Mouse (Mus musculus): Measurements from ENCODE around the gene Cep250. TPM values are rescaled to one million over a fixed set of nuclear protein-coding genes. Genes with fewer than 3 reads are reported as not detected.

The Cep250 gene
- polyA plus RNA-seq, 1 experiment from 2014 or later = 12.8 TPM

DNA sequence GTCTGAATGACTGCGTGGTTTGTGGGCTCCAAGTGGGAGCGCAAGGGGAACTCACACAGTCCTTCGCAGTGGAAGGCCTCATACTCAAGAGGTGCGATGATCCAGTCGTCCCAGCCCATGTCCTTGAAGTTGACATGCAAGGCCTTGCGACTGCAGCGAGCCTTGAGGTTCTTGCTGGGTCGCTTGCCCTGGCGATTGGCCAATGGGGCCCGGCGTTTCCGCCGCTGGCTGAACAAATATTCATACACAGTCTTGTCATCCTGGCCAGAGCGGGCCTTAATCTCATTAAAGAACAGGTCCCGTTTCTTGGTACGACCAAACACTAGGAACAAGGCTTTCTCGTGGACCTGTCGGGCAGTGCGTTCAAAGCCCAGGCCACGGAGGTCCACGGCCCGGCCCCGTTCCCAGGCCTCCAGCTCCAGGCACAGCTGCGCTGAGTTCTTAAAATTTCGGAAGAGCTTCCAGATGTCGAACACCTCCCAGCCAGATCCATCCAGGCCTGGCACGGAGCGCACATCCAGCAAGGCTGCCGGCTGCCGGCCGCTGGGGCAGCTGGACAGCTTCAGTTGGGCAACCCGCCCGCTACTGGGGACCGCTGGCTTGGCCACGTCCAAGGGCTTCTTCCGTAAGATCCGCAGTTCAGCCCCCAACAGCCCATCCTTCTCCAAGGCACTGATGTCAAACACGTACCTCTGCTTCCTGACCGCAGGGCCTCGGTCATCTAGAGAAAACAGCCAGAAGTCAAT lies 14.4 kb upstream of the Cep250 start:
- Histone ChIP-seq H3K27me3 (ENCODE audit: control insufficient read depth, insufficient read depth, low read length) (no peaks in the 10 kb centered on the region), H3K4me2 (ENCODE audit: low read length) (no peak overlapping the region), H3K9me3 (ENCODE audit: control insufficient read depth, low read length) (no peaks in the 10 kb centered on the region), H3K4me3 (replicated peaks; ENCODE audit: low read depth, low read length) (no peak overlapping the region), H3K4me1 (ENCODE audit: control insufficient read depth, insufficient read depth, low read length) (peaks cover 13% of the 10 kb centered on the region; the same call in 1 of the 2 replicates), H3K36me3 (ENCODE audit: control insufficient read depth, insufficient read depth, low read length) (no peaks in the 10 kb centered on the region), H3K9ac (replicated peaks; ENCODE audit: low read length) (no peak overlapping the region), H3K27ac (replicated peaks; ENCODE audit: low read depth, low read length) (no peak overlapping the region)
- DNase-seq (no peak), ATAC-seq (ENCODE audit: low FRiP score, low TSS enrichment) (no peak)
- WGBS = 91% methylated on average over 40 of the region's 40 CpGs

GRCm38 (mm10) chr2:155943463-155943862 lies 12.8 kb upstream of the Cep250 start:
- Histone ChIP-seq H3K4me1 (ENCODE audit: control insufficient read depth, insufficient read depth, low read length) (peaks cover 13% of the 10 kb centered on the region; the same call in 1 of the 2 replicates), H3K36me3 (ENCODE audit: control insufficient read depth, insufficient read depth, low read length) (no peaks in the 10 kb centered on the region), H3K4me3 (replicated peaks; ENCODE audit: low read depth, low read length) (no peak overlapping the region), H3K9me3 (ENCODE audit: control insufficient read depth, low read length) (no peaks in the 10 kb centered on the region), H3K27me3 (ENCODE audit: control insufficient read depth, insufficient read depth, low read length) (no peaks in the 10 kb centered on the region), H3K9ac (replicated peaks; ENCODE audit: low read length) (no peak overlapping the region), H3K4me2 (ENCODE audit: low read length) (peak overlapping the region; percentile 31; the same call in 1 of the 2 replicates), H3K27ac (replicated peaks; ENCODE audit: low read depth, low read length) (no peak overlapping the region)
- DNase-seq (peak; percentile 62), ATAC-seq (ENCODE audit: low FRiP score, low TSS enrichment) (no peak)
- WGBS = 2% methylated on average over 8 of the region's 8 CpGs

- WGBS = 83% methylated on average over 4 of the region's 4 CpGs
- Histone ChIP-seq H3K9ac (replicated peaks; ENCODE audit: low read length) (no peak overlapping the region), H3K36me3 (ENCODE audit: control insufficient read depth, insufficient read depth, low read length) (no peaks in the 10 kb centered on the region), H3K27ac (replicated peaks; ENCODE audit: low read depth, low read length) (no peak overlapping the region), H3K4me3 (replicated peaks; ENCODE audit: low read depth, low read length) (no peak overlapping the region), H3K27me3 (ENCODE audit: control insufficient read depth, insufficient read depth, low read length) (no peaks in the 10 kb centered on the region), H3K4me2 (ENCODE audit: low read length) (no peak overlapping the region), H3K9me3 (ENCODE audit: control insufficient read depth, low read length) (no peaks in the 10 kb centered on the region), H3K4me1 (ENCODE audit: control insufficient read depth, insufficient read depth, low read length) (peaks cover 13% of the 10 kb centered on the region; the same call in 1 of the 2 replicates)
- DNase-seq (no peak), ATAC-seq (ENCODE audit: low FRiP score, low TSS enrichment) (no peak)
Measured at GRCm38 (mm10) chr2:155944685-155945084, 11.6 kb upstream of the Cep250 start.

DNA sequence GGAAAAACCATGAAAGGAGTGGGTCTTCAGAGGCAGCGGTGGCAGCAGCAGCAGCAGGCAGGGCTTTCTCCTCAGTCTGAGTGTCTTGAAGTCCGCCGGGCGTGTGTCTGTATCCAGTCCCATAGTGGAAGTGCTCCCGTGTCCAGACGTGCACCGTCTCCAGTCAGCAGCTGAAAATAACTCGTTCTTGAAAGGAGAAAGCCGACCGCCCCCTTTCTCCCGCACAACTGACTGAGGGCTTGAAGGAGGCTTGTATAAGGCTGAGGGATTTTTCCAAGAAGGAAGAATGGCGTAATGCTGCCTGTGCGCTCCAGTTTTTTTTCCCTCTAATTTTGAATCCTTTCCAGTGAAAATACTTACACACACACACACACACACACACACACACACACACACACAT lies 11.1 kb upstream of the Cep250 start, which contains the start of gene Gdf5:
Gene Gdf5 (minus strand): TSS at position 244 of the 400 bp plus-strand sequence.
- Histone ChIP-seq H3K4me2 (ENCODE audit: low read length) (no peak within 1 kb of the TSS), H3K36me3 (ENCODE audit: control insufficient read depth, insufficient read depth, low read length) (no peaks in the 10 kb centered on the region), H3K9ac (replicated peaks; ENCODE audit: low read length) (no peak within 1 kb of the TSS; the same call in 1 of the 2 replicates), H3K27ac (replicated peaks; ENCODE audit: low read depth, low read length) (no peak within 1 kb of the TSS), H3K4me1 (ENCODE audit: control insufficient read depth, insufficient read depth, low read length) (peaks cover 13% of the 10 kb centered on the region; the same call in 1 of the 2 replicates), H3K4me3 (replicated peaks; ENCODE audit: low read depth, low read length) (no peak within 1 kb of the TSS), H3K27me3 (ENCODE audit: control insufficient read depth, insufficient read depth, low read length) (no peaks in the 10 kb centered on the region), H3K9me3 (ENCODE audit: control insufficient read depth, low read length) (no peaks in the 10 kb centered on the region)
- 40% methylated on average over 13 of the region's 13 CpGs for WGBS
- DNase-seq (peak; percentile 18), ATAC-seq (ENCODE audit: low FRiP score, low TSS enrichment) (no peak)

DNA sequence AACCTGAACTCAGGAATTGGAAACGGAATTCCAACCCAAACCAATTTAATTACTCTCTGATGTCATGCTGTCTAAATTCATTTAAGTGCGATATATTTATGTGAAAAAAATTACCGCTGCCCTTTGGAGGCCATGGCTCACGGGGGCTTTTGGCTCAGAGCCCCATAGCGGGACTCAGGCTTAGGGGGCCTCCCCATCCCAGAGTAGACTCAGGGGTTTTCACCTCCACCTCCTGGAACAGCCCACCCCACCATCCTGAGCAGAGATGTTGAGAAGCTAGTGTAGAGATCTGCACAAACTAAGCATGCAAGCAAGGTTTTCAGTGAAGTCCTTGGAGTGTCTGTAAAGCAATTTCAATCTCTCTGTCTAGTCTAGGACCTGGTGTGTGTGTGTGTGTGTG lies 10.7 kb upstream of the Cep250 start:
- Histone ChIP-seq H3K9me3 (ENCODE audit: control insufficient read depth, low read length) (no peaks in the 10 kb centered on the region), H3K27me3 (ENCODE audit: control insufficient read depth, insufficient read depth, low read length) (no peaks in the 10 kb centered on the region), H3K4me1 (ENCODE audit: control insufficient read depth, insufficient read depth, low read length) (peaks cover 13% of the 10 kb centered on the region; the same call in 1 of the 2 replicates), H3K36me3 (ENCODE audit: control insufficient read depth, insufficient read depth, low read length) (no peaks in the 10 kb centered on the region), H3K9ac (replicated peaks; ENCODE audit: low read length) (no peak overlapping the region), H3K27ac (replicated peaks; ENCODE audit: low read depth, low read length) (no peak overlapping the region), H3K4me2 (ENCODE audit: low read length) (no peak overlapping the region), H3K4me3 (replicated peaks; ENCODE audit: low read depth, low read length) (no peak overlapping the region)
- DNase-seq (no peak), ATAC-seq (ENCODE audit: low FRiP score, low TSS enrichment) (no peak)
- 51% methylated on average over 5 of the region's 5 CpGs for WGBS

DNA sequence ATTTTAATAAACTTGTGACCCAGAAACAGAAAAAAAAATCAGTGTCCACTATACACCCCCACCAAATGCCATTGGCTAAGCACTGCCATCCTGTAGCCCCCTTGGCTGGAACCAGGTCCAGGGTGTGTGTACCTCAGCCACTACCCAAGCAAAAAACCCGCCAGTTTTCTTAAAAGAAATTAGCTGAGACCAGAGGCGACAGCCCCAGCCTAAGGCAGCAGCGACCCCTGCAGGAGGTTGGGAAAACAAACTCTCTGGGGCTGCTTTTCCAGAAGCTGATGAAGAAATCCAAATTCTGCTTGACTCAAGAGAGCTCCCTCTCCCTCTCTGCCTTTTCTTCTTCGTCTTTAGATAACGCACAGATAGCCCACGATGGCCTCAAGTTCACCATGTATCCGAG lies 10.2 kb upstream of the Cep250 start:
- Histone ChIP-seq H3K27ac (replicated peaks; ENCODE audit: low read depth, low read length) (no peak overlapping the region), H3K4me1 (ENCODE audit: control insufficient read depth, insufficient read depth, low read length) (peaks cover 13% of the 10 kb centered on the region; the same call in 1 of the 2 replicates), H3K4me2 (ENCODE audit: low read length) (no peak overlapping the region), H3K4me3 (replicated peaks; ENCODE audit: low read depth, low read length) (no peak overlapping the region), H3K27me3 (ENCODE audit: control insufficient read depth, insufficient read depth, low read length) (no peaks in the 10 kb centered on the region), H3K9me3 (ENCODE audit: control insufficient read depth, low read length) (no peaks in the 10 kb centered on the region), H3K36me3 (ENCODE audit: control insufficient read depth, insufficient read depth, low read length) (no peaks in the 10 kb centered on the region), H3K9ac (replicated peaks; ENCODE audit: low read length) (no peak overlapping the region)
- DNase-seq (peak; percentile 81), ATAC-seq (ENCODE audit: low FRiP score, low TSS enrichment) (no peak)
- 3% methylated on average over 7 of the region's 7 CpGs for WGBS

DNA sequence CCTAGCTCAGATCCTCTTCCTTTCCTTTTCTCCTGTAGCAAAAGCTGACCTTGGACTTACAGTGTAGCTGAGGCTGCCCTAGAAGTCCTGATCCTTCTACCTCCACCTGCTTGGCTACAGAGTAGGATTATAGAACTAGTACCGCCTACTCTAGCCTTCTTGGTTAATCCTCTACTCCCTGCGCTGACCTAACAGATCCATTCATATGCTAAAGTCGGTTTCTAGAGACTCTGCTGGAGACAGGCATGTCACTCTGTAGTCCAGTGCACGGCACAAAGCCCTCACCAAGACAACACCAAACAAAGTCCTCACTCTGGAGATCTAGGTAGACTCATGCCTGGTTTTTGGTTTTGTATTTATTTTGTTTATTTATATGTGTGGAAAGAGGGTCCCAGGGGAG lies 9.8 kb upstream of the Cep250 start:
- Histone ChIP-seq H3K4me2 (ENCODE audit: low read length) (no peak overlapping the region), H3K27me3 (ENCODE audit: control insufficient read depth, insufficient read depth, low read length) (no peaks in the 10 kb centered on the region), H3K4me3 (replicated peaks; ENCODE audit: low read depth, low read length) (no peak overlapping the region), H3K36me3 (ENCODE audit: control insufficient read depth, insufficient read depth, low read length) (no peaks in the 10 kb centered on the region), H3K27ac (replicated peaks; ENCODE audit: low read depth, low read length) (no peak overlapping the region), H3K9ac (replicated peaks; ENCODE audit: low read length) (no peak overlapping the region), H3K9me3 (ENCODE audit: control insufficient read depth, low read length) (no peaks in the 10 kb centered on the region), H3K4me1 (ENCODE audit: control insufficient read depth, insufficient read depth, low read length) (peaks cover 13% of the 10 kb centered on the region; the same call in 1 of the 2 replicates)
- WGBS = 3% methylated on average over 4 of the region's 4 CpGs
- peak; percentile 11 for DNase-seq
- ATAC-seq (ENCODE audit: low FRiP score, low TSS enrichment) = no peak

GRCm38 (mm10) chr2:155947390-155948002 lies 8.8 kb upstream of the Cep250 start:
- Histone ChIP-seq H3K4me1 (ENCODE audit: control insufficient read depth, insufficient read depth, low read length) (peaks cover 13% of the 10 kb centered on the region; the same call in 1 of the 2 replicates), H3K9me3 (ENCODE audit: control insufficient read depth, low read length) (no peaks in the 10 kb centered on the region), H3K9ac (replicated peaks; ENCODE audit: low read length) (no peak overlapping the region), H3K4me3 (replicated peaks; ENCODE audit: low read depth, low read length) (no peak overlapping the region), H3K27me3 (ENCODE audit: control insufficient read depth, insufficient read depth, low read length) (no peaks in the 10 kb centered on the region), H3K4me2 (ENCODE audit: low read length) (no peak overlapping the region), H3K36me3 (ENCODE audit: control insufficient read depth, insufficient read depth, low read length) (no peaks in the 10 kb centered on the region), H3K27ac (replicated peaks; ENCODE audit: low read depth, low read length) (no peak overlapping the region)
- WGBS = 72% methylated on average over 5 of the region's 5 CpGs
- no peak for ATAC-seq (ENCODE audit: low FRiP score, low TSS enrichment)
- no peak for DNase-seq

All from midbrain, embryonic 14.5 days (tissue).